Mouse (Mus musculus) yolk sac, embryonic 10.5 days (tissue): Measurements from ENCODE around the gene Cep131.

Source experiments
- DNase-seq: peaks from one replicate; pipeline ENCODE4 v3.0.0-alpha.2; 2017; ENCODE audit warnings: low spot score

The Cep131 gene

GRCm38 (mm10) chr11:120092817-120093591 lies 6.4 kb upstream of the Cep131 start:
- DNase-seq = no peak

GRCm38 (mm10) chr11:120090661-120091060 lies 4.0 kb upstream of the Cep131 start:
- DNase-seq = no peak

DNA sequence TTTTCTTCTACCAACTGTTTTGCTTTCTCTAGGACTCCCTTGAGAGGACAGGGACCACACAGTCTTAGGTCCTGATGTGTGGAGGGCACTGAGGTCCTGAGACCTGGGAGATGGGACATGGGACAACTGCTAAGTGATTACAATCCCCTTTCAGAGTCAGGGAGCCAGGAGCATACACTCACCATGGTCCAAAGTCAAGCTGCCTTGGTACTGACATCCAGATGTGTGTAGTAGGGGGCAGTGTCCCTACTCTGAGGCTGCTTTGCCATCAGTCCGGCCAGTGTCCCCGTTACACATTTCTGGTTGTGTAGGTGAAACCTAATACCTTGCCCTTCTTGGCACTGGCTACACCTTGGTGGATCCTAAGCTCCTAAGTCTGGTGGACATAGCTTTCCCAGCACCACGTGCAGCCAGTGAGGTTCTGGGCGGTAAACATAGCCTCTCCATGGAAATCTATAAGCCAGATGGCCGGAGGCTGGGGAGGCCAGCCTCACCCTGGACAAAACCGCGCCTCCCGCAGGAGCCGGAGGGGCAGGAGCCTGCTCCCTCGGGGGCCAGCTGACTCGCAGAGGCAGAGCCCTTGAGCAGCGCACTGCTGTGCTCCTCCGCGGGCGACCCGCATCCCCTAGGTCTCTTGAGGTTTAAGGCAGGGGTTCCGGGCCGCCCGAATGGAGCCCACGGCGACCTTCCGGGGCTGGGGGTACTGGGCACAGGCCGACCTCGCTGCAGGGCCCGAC lies 568 bp downstream of the Cep131 start:
- no peak for DNase-seq

DNA sequence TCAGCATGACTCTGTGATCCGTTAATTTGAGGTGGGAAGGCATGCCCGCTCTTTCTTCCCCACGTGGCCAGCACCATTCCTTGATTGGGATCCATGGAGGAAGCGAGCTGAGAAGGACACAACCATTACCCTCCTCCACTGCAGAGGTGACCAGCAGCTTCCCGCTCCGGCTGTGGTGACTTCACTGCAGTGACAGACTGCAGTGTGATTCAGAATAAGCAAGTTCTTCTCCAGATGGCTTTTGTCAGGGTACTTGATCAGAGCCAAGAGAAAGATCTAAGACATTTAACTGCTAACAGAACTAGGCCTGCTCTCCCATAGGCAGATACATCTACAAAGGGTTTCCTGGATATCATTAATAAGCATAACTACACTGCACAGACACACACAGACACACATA lies 6.3 kb downstream of the Cep131 start:
- DNase-seq = no peak

GRCm38 (mm10) chr11:120076191-120076590 lies 10.4 kb downstream of the Cep131 start:
- no peak for DNase-seq

GRCm38 (mm10) chr11:120072986-120073647 lies 13.5 kb downstream of the Cep131 start:
- no peak for DNase-seq

DNA sequence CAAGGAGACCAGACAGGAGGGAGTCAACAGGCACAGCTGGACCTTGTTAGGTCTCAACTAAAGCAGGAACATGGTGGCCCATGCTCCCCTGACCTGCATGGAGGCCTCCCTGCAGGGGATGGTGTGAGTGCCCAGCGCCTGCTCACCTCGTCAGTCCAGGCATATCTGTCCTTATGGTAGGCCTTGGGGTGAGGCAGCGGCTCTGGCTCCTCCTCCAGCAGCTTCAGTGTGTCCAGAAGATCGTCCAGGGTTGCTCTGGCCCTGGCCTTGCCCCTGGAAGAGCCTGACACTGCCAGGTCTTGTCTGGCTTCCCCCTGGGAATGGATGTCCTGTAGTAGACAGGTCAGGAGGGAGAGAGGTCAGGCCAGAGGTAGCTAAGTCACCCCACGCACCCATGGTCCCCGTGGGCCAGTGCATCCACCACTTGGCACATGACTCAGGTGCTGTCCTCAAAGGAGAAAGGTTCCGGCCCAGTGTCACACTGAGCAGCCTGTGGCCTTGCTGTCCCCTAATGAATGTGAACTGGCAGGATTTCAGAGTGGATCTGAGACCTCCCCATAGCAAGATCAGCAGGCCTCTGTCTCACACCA lies 14.8 kb downstream of the Cep131 start:
- no peak for DNase-seq

- no peak for DNase-seq
Observed at GRCm38 (mm10) chr11:120071065-120071464, 15.6 kb downstream of the Cep131 start.

- DNase-seq = no peak
Observed at GRCm38 (mm10) chr11:120070286-120070930, 16.2 kb downstream of the Cep131 start.

DNA sequence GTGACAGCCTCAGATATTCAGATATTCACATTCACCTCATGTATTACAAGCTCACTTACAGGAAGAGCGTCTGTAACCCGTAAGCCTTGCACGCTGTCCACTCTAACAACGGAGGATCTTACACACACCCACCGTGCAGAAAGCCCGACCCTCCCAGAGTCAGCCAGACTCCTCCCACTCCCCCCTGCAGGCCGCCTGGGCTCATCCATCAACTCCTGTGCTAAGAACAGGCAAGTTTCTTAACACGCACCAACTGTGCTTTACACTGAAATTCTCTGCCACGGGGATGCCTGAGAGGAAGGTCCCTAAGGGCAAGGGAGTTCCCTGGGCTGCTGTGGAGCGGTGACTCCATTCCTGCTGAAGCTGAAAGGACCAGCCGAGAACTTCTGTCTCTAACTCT lies 17.4 kb downstream of the Cep131 start:
- no peak for DNase-seq

- no peak for DNase-seq
Observed at GRCm38 (mm10) chr11:120067834-120068233, 18.8 kb downstream of the Cep131 start.

DNA sequence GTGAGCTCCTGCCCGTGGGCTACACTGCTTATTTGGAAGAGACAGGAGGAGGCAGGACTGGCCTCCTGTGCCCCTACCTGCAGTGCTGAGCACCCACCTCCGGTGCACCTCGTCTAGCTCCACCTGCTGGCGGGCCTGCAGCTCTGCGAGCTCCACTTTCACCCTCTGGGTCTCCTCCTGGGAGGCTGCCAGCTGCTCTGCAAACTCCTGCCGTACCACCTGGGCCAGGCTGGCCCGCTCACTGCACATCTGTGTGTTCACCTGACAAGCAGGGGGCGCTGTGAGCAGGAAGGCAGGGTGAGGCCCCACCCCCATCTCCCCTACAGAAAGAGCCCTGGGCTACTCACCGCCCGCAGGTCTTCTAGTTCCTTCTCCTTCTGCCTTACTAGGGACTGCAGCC lies 21.3 kb downstream of the Cep131 start:
- DNase-seq = peak; percentile 43

GRCm38 (mm10) chr11:120064668-120065040 lies 22.0 kb downstream of the Cep131 start:
- DNase-seq = no peak

DNA sequence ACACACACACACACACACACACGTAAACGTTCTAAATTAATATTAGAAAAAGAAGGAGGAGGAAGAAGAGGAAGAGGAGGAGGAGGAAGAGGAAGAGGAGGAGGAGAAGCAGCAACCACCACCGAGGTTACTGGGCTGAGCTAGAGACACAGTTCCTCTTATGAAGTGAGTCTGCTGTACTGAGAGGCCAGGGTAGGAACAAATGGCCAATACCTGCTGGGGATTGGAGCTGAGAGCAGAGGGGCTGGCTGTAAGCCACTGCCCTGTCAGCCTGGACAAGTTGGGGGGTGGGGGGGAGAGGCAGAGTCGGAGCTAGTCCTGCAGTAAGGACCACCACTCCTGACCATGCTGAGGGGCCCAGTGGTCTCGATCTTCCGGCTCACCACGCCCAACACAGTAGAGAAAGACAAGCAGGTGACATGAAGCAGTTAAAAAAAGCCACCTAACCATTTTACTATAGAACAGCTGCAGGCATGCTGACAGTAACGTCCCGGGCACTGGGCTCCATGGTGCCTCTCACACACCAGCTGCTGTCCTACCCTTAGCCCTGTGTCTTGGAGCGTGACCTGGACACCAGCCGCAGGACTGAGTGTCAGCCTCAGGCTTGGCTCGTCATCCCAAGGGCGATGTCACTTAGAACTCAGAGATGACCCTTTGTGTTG lies 22.5 kb downstream of the Cep131 start:
- no peak for DNase-seq

DNA sequence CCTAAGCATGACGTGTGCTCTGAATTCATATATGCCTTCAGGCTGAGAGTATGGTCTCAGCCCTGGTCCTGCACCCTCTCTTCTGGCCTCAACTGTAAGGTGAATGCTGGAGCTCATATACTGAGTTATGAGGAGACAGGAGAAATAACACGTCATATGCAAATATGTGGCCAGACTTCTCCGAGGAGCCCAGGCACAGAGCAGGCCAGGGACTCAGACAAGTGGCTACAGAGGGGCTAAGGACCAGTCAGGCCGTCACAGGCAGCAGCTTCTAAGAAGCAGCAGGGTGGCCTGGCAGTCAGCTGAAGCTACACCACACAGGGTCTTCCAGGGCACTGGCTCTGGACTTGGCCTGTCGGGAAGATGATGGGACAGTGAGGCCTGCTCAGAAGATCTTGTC lies 23.3 kb downstream of the Cep131 start:
- no peak for DNase-seq

DNA sequence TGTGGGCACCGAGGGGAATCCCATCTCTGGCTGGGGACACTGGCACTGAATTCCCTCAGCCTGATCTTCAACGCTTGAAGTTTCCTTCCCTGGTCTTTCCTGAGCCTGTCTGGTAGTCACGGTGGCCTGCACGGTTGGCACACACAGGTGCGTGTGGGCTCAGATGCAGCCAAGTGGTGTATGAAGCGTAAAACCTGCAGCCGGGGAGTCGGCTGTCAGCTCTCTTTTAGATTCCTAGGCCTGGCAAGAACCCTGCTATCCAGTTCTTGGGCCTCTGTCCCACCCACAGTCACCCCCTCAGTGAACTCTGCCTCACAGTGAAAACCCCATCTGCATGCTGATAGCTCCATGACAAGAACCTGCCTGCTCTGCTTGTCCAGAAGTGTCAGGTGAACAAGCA lies 26.0 kb downstream of the Cep131 start:
- DNase-seq = no peak

DNA sequence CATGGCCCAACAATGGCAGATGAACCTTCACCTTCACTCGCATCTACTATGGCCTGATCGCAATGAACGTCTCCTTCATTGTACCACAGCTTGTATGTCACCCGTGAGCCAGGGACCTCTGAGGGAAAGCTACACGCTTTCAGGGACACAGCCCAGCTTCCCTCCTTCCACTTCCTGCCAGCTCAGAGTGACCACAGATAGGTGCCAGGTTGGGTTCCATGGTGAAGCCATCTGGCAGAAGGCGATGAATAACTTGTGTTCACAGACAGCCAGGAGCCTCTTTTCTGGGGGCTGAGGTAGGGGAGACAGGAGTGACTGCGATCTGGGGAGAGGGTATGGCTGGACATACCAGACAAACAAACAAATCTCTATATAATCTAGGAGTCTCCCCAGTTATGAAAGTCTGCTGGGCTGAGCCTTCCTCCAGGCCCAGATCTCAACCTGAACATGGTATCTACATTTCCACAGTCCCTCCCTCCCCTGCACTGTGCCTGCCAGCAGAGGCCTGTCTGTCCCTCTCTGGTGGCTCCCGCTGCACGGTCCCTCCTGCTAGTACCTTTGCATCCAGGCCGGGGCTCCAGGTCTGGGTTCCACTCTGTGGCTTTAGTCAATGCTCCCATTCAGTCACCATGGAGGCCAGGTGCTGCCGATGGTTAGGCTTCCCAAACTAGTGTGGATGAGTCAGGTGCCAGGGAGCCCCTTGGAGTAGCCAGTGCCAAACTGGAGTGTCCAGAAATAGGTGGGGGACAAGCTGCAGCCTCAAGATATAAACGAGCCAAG lies 30.5 kb downstream of the Cep131 start:
- DNase-seq = no peak

DNA sequence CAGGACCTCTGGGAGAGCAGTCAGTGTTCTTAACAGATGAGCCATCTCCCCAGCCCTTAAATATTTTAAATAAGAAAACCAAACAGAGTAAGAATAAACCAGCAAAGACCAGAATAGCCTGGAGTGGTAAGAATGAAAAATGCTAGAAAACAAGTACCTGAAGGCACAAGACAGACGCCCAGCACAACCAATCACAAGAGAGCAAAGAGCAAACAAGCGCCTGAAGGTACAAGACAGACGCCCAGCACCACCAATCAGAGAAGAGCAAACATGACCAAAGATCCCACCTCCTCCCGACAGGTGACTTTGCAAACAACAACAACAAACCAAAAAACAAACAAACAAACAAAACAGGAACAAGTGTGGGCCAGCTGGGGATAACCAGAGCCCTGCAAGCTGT lies 32.8 kb downstream of the Cep131 start:
- DNase-seq = no peak

- DNase-seq = no peak
Observed at GRCm38 (mm10) chr11:120052274-120052673, 34.4 kb downstream of the Cep131 start.

GRCm38 (mm10) chr11:120051124-120051811 lies 35.4 kb downstream of the Cep131 start:
- no peak for DNase-seq
